Mouse (Mus musculus) stomach, postnatal 0 days (tissue): Measurements from ENCODE around the gene Nrk. TPM values are rescaled to one million over a fixed set of nuclear protein-coding genes. Genes with fewer than 3 reads are reported as not detected.

Experiments used
- ATAC-seq: fragments of 200-750 bp; cut with Nextera tagmentation; 2 replicates; pipeline ENCODE4 v1.8.0; 2017; ENCODE audit not compliant: low FRiP score, low TSS enrichment
- DNase-seq: peaks from one replicate; pipeline ENCODE4 v3.0.0-alpha.2; 2016; ENCODE audit warnings: low spot score
- H3K27ac ChIP-seq: fragments of 300-500 bp; sonication (generic); replicated peaks from 2 replicates; pipeline ENCODE4 v1.5.1; 2014; ENCODE audit warnings: mild to moderate bottlenecking, control low read depth
- H3K27me3 ChIP-seq: fragments of 300-500 bp; sonication (generic); 2 replicates; pipeline ENCODE4 v1.6.1; 2014; ENCODE audit warnings: low read length; ENCODE audit not compliant: control insufficient read depth, insufficient read depth
- H3K36me3 ChIP-seq: fragments of 300-500 bp; sonication (generic); 2 replicates; pipeline ENCODE4 v1.6.1; 2014; ENCODE audit warnings: low read length, mixed read lengths; ENCODE audit not compliant: control insufficient read depth, insufficient read depth
- H3K4me1 ChIP-seq: fragments of 300-500 bp; sonication (generic); replicated peaks from 2 replicates; pipeline ENCODE4 v1.6.1; 2014; ENCODE audit warnings: antibody characterized with exemption; ENCODE audit not compliant: control insufficient read depth, insufficient read depth
- H3K4me2 ChIP-seq: fragments of 300-500 bp; sonication (generic); replicated peaks from 2 replicates; pipeline ENCODE4 v1.6.1; 2014; ENCODE audit warnings: low read depth, mild to moderate bottlenecking, control low read depth, moderate library complexity
- H3K4me3 ChIP-seq: fragments of 300-500 bp; sonication (generic); 2 replicates; pipeline ENCODE4 v1.5.1; 2014; ENCODE audit warnings: low read depth, low read length, control low read depth
- H3K9ac ChIP-seq: fragments of 300-500 bp; sonication (generic); 2 replicates; pipeline ENCODE4 v1.6.1; 2014; ENCODE audit warnings: mild to moderate bottlenecking, low read length, control low read depth, mixed read lengths
- H3K9me3 ChIP-seq: fragments of 300-500 bp; sonication (generic); 2 replicates; pipeline ENCODE4 v1.6.1; 2016; ENCODE audit warnings: low read length; ENCODE audit not compliant: control insufficient read depth
- CTCF ChIP-seq: IDR thresholded peaks from 2 replicates; pipeline ENCODE4 v1.5.1; 2016; ENCODE audit warnings: antibody characterized with exemption, low read depth, mild to moderate bottlenecking, moderate library complexity
- EP300 ChIP-seq: optimal IDR thresholded peaks from 2 replicates; pipeline ENCODE3; 2016; ENCODE audit warnings: antibody characterized with exemption
- WGBS: fragments of 180-500 bp; shearing (Covaris S2); extraction: QIAGEN DNeasy Blood & Tissue Kit; methylation state at CpG from one replicate; pipeline ENCODE4 v1.1.7; 2014; 5-methylcytosine and 5-hydroxymethylcytosine counted together
- polyA plus RNA-seq: library from polyadenylated mRNA; unstranded; fragments of >200 nt; fragmentation: Nextera tagmentation; extraction: Ambion mirVana; gene quantifications from 2 replicates; pipeline ENCODE4 v1.2.1, GENCODE M21; 2015

Nrk gene
- polyA plus RNA-seq, 1 experiment from 2014 or later = 10.8 TPM

DNA sequence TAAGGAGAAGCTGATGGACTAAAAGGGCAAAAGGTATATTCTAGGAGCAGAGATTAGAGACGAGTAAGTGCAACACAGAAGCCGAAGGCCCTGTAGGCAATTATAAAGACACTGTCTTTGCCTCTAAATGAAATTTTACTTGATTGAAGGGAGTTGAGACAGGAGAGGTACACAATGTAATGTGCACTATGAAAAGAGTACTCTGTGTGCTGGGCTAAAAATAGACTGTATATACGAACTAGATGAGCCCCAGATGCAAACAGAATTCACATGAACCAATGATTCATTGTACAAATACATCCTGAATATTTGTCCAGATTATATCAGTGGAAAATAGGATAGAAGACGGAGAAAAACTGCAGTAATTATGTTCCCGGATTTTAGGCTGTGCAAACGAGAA, 113.7 kb downstream of the Nrk start:
- Histone ChIP-seq H3K27me3 (no peaks in the 10 kb centered on the region), H3K4me1 (no peaks in the 10 kb centered on the region), H3K27ac (no peak overlapping the region), H3K36me3 (no peaks in the 10 kb centered on the region), H3K4me2 (no peak overlapping the region), H3K9ac (no peak overlapping the region), H3K4me3 (no peak overlapping the region), H3K9me3 (no peaks in the 10 kb centered on the region)
- WGBS = 33% methylated on average over 6 of the region's 6 CpGs
- ATAC-seq (peak; percentile 35; the same call in 1 of the 2 replicates), DNase-seq (no peak)
- no peak for TF ChIP-seq CTCF
- peak; percentile 34 for TF ChIP-seq EP300

DNA sequence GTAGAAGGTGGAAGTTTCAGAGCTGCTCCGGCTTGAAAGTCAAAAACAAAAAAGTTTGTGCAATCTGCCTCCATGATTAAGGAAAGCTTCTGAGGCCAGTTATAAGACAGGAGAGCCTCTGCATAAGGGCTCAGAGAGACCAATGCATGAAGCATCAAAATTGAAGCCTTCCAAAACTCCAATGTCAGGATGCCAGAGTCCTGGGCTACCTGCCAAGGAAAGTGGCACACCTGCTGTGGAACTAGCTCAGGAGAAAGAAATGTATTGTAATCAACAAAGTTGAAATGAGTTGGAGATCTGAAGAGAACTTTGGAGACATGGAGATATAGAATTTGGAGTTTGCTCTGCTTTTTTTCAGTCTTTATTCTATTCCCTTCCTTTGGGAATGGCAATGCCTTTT, 123.4 kb downstream of the Nrk start:
- Histone ChIP-seq H3K9me3 (no peaks in the 10 kb centered on the region), H3K36me3 (no peaks in the 10 kb centered on the region), H3K27ac (no peak overlapping the region), H3K27me3 (no peaks in the 10 kb centered on the region), H3K4me1 (no peaks in the 10 kb centered on the region), H3K9ac (no peak overlapping the region), H3K4me2 (no peak overlapping the region), H3K4me3 (no peak overlapping the region)
- ATAC-seq (no peak), DNase-seq (no peak)
- WGBS = 78% methylated on average over 1 of the region's 1 CpGs
- no peak for TF ChIP-seq CTCF
- TF ChIP-seq EP300 = no peak

DNA sequence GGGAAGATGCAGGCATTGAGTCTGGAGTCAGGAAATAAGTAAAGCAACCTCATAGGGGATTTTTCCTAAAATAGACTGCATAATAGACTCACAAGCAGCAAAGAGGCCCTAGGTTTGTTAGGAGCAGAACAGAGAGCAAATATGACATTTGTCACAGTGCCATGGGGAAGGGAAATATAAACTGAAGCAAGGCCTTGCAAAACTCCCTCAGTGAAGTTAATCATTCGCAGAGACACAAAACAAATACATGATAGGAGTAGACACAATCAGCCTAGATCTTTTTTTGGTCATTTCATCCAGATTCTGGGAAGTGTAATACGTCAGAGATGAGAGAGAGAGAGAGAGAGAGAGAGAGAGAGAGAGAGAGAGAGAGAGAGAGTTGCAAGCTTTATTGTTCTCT, 125.1 kb downstream of the Nrk start:
- Histone ChIP-seq H3K4me1 (no peaks in the 10 kb centered on the region), H3K4me3 (no peak overlapping the region), H3K27ac (no peak overlapping the region), H3K27me3 (no peaks in the 10 kb centered on the region), H3K4me2 (no peak overlapping the region), H3K36me3 (no peaks in the 10 kb centered on the region), H3K9me3 (no peaks in the 10 kb centered on the region), H3K9ac (no peak overlapping the region)
- WGBS = 18% methylated on average over 2 of the region's 2 CpGs
- ATAC-seq (no peak), DNase-seq (no peak)
- TF ChIP-seq CTCF = no peak
- TF ChIP-seq EP300 = no peak

DNA sequence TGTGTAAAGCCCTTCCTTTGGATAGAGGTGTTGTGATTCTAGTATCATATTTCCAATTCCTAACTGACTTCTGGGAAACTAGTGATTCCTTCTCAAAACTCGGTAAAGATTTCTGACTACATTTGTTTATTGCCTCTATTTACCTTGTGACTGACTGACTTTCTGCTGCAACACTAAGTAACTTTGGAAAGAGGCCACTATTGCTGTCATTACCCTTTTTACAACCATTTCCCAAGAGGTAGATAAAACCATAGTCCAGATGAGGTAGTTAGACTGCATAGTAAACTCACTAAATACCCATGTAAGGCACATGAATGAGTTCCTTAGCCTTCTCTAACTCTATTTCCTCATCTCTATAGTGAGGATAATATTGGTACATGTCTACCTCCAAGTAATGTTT, 126.9 kb downstream of the Nrk start:
- Histone ChIP-seq H3K4me3 (no peak overlapping the region), H3K4me2 (no peak overlapping the region), H3K27me3 (no peaks in the 10 kb centered on the region), H3K9ac (no peak overlapping the region), H3K36me3 (no peaks in the 10 kb centered on the region), H3K4me1 (no peaks in the 10 kb centered on the region), H3K27ac (no peak overlapping the region), H3K9me3 (no peaks in the 10 kb centered on the region)
- no peak for ATAC-seq
- WGBS = 78% methylated on average over 1 of the region's 1 CpGs
- DNase-seq = no peak
- no peak for TF ChIP-seq CTCF
- no peak for TF ChIP-seq EP300

DNA sequence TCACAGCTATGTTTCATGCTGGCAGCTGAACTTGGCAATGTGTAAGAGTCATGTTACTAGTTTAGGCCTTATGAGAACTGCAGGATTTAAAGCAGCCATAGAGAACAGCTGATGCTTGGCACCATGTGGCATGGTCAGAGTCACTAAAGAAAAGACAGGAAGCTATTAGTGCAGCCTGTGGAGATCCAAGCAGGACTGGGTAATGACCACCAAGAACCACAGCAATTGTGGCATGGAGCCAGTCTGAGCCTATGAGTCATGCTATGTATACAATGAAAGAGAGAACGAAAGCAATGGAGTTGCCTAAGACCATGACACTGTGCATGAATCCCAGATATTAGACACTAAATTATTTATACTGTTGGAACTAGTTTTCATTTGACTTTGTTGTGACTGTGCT, 137.7 kb downstream of the Nrk start:
- DNase-seq (peak; percentile 54), ATAC-seq (peak; percentile 80)
- Histone ChIP-seq H3K4me1 (no peaks in the 10 kb centered on the region), H3K4me3 (no peak overlapping the region), H3K9ac (no peak overlapping the region), H3K4me2 (no peak overlapping the region), H3K27me3 (no peaks in the 10 kb centered on the region), H3K36me3 (no peaks in the 10 kb centered on the region), H3K9me3 (no peaks in the 10 kb centered on the region), H3K27ac (no peak overlapping the region)
- TF ChIP-seq EP300 (no peak), CTCF (no peak)
- WGBS = 15% methylated on average over 1 of the region's 1 CpGs

DNA sequence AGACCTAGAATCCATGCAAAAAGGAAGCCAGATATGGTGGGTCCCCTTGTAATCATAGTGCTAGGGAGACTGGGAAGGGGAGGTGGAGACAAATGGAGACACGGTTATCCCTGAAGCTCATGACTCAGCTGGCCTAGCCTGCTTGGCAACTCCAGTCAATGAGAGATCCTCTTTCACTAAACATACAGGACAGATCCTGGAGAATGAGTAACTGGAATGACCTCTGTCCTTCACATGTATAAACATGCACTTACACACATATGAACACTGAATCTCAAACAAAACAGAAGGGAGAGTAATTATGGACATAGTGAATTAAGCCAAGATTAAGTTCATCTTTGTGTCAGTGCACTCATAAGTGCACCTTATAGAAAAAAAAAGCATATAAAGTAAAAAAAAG, 138.9 kb downstream of the Nrk start:
- H3K27me3 ChIP-seq = no peaks in the 10 kb centered on the region
- no peak overlapping the region for H3K4me3 ChIP-seq
- ATAC-seq = no peak
- no peaks in the 10 kb centered on the region for H3K4me1 ChIP-seq
- H3K27ac ChIP-seq = no peak overlapping the region
- H3K4me2 ChIP-seq = no peak overlapping the region
- no peak overlapping the region for H3K9ac ChIP-seq
- TF ChIP-seq CTCF (no peak), EP300 (no peak)
- no peaks in the 10 kb centered on the region for H3K9me3 ChIP-seq
- no peaks in the 10 kb centered on the region for H3K36me3 ChIP-seq
- 30% methylated on average over 1 of the region's 1 CpGs for WGBS
- no peak for DNase-seq

Other genes with a start within 250 kb of the Nrk start
- gene Serpina7, start 170.8 kb downstream of the Nrk start, polyA plus RNA-seq = 0.25 and 0.30 TPM in 2 replicates
- gene 4930513O06Rik, start 171.8 kb downstream of the Nrk start, polyA plus RNA-seq = not detected in 2 replicates